ENCODE assay signal across 9 mouse cellular contexts in genomic region chr8:120437666-120438395, GRCm38 (mm10).
DNase-seq lines count a peak whose midpoint lies in the region.
"Had no signal": no experiment of that assay in that cellular context is flagged by ENCODE, and none has a peak within 500 bp of the region (broad histone marks: within the 10 kb centered on the region; RNA-seq: fewer than 3 reads in every experiment).

No protein-coding gene starts in this region.

- peak overlapping the region; percentile 41 for H3K27ac ChIP-seq in hindbrain, embryonic 10.5 days
- H3K27ac ChIP-seq in midbrain, embryonic 10.5 days (replicated peaks) = peak overlapping the region; percentile 73; the same call in 1 of the 2 replicates
- H3K27ac ChIP-seq: limb, embryonic 13.5 days had no signal

- DNase-seq in heart, adult 11 months = peak; percentile 92
- no peak for DNase-seq in heart, postnatal 25 days (ENCODE audit: low spot score)
- DNase-seq in urinary bladder, postnatal 14 days (ENCODE audit: low spot score) = peak; percentile 58
- DNase-seq in urinary bladder, adult 2 months (ENCODE audit: low spot score) = no peak
- DNase-seq in hindbrain, embryonic 10.5 days (ENCODE audit: low spot score) = no peak
- no peak for DNase-seq in midbrain, embryonic 10.5 days (ENCODE audit: low spot score)
- no peak for DNase-seq in c-Kit-positive CD71-positive TER-119-positive erythroid progenitor cells, embryonic 14.5 days (ENCODE audit: low spot score)
- DNase-seq in layer of hippocampus, postnatal 25 days (ENCODE audit: extremely low spot score in 1 of 2, low spot score in 1 of 2) = no peak

- WGBS in hindbrain, embryonic 10.5 days = 68% methylated on average over 21 of the region's 21 CpGs
- WGBS in midbrain, embryonic 10.5 days = 66% methylated on average over 21 of the region's 21 CpGs

- H3K4me3 ChIP-seq in hindbrain, embryonic 10.5 days = no peak overlapping the region
- no peak overlapping the region for H3K4me3 ChIP-seq in midbrain, embryonic 10.5 days
- H3K4me3 ChIP-seq: limb, embryonic 13.5 days had no signal

- H3K9me3 ChIP-seq in hindbrain, embryonic 10.5 days = peaks cover 6% of the 10 kb centered on the region
- H3K9me3 ChIP-seq in midbrain, embryonic 10.5 days (replicated peaks) = peaks cover 8% of the 10 kb centered on the region; the same call in 1 of the 2 replicates

- intact Hi-C loops in heart, postnatal 25 days (cut with DNase I) = no loop called here

- peaks cover 86% of the 10 kb centered on the region for H3K4me1 ChIP-seq in hindbrain, embryonic 10.5 days (replicated peaks)
- H3K4me1 ChIP-seq in midbrain, embryonic 10.5 days = peaks cover 84% of the 10 kb centered on the region

- peaks cover 65% of the 10 kb centered on the region for H3K27me3 ChIP-seq in hindbrain, embryonic 10.5 days (ENCODE audit: insufficient read depth, poor library complexity, severe bottlenecking)
- peaks cover 91% of the 10 kb centered on the region for H3K27me3 ChIP-seq in midbrain, embryonic 10.5 days (ENCODE audit: low read depth, poor library complexity, severe bottlenecking)

- 0 out of 2 replicates have a peak, but pooled peaks cover 3% of the 10 kb centered on the region for H3K36me3 ChIP-seq in hindbrain, embryonic 10.5 days
- H3K36me3 ChIP-seq in midbrain, embryonic 10.5 days = no peaks in the 10 kb centered on the region

Comparison
In these comparisons a context has a peak if more than half of its experiments do, and no peak if none do; other contexts are left out.
1. DNase-seq: peak in heart, adult 11 months (single experiment) and urinary bladder, postnatal 14 days (single experiment); none in heart, postnatal 25 days (single experiment), urinary bladder, adult 2 months (single experiment), hindbrain, embryonic 10.5 days (single experiment), midbrain, embryonic 10.5 days (single experiment), c-Kit-positive CD71-positive TER-119-positive erythroid progenitor cells, embryonic 14.5 days (single experiment) and layer of hippocampus, postnatal 25 days (0 of 2).